ENCODE assay signal across 22 mouse cellular contexts in the genomic region with DNA sequence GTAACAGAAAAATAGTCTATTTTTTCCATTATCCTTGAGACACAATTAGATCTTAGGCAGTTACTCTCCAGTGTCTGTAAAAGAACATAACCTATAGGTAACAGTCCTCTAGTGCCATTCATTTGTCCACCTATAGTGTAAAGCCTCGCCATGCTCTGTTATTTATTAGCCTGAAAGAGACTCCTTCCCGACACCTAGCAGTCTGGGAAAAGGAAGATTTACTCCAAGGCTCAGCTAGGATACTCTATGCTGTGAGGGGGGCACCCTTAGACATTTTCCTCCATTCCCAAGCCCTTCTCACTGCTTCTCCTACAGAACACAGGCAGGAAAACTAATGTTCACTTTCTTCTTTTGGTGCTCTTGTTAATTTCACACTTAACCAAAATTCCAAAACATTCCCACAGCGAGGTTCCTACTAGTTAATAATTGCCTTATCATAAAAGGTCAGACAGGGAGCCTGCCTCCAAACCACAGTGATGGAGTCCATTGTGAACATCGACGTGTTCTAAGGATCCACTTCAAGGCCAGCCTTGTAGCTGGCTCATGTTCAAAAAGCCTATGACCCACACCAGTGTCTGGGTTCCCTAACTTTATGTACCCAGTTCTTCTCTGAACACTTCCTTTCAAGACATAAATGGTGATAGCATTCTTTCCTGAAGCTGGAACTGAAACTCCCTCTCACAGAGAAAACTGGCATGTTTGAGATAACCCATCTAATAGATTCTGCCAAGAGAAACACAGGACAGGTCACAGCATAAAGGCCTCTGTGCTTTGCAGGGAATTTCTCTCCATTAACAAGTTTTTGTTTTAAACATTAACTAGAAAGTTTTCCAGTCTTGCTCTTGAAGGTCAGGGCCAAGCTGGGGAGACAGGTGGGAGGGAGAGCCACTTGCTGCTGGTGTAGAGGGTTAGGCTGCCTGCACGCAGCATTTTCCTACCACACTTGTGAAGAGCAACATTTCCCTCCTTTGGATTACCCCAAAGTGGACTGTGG. TPM values are rescaled to one million over a fixed set of nuclear protein-coding genes. Genes with fewer than 3 reads are reported as not detected.
DNase-seq lines count a peak whose midpoint lies in the region; ATAC-seq and TF ChIP-seq lines count a peak whose summit lies in the region.
"Had no signal": no experiment of that assay in that cellular context is flagged by ENCODE, and none has a peak within 500 bp of the region (broad histone marks: within the 10 kb centered on the region; RNA-seq: fewer than 3 reads in every experiment).

No protein-coding gene starts in this region.

- H3K4me1 ChIP-seq in lung, embryonic 14.5 days (ENCODE audit: insufficient read depth), result no peaks in the 10 kb centered on the region
- H3K4me1 ChIP-seq in lung, postnatal 0 days (ENCODE audit: insufficient read depth, low read depth, low read length), result no peaks in the 10 kb centered on the region
- H3K4me1 ChIP-seq in kidney, embryonic 15.5 days, result 0 out of 2 replicates have a peak, but pooled peaks cover 3% of the 10 kb centered on the region
- H3K4me1 ChIP-seq: hindbrain, embryonic 10.5 days; liver, embryonic 13.5 days had no signal

- H3K36me3 ChIP-seq in lung, embryonic 14.5 days (ENCODE audit: insufficient read depth), result no peaks in the 10 kb centered on the region
- no peaks in the 10 kb centered on the region for H3K36me3 ChIP-seq in lung, postnatal 0 days (ENCODE audit: insufficient read depth, low read length)
- H3K36me3 ChIP-seq in kidney, embryonic 15.5 days, result no peaks in the 10 kb centered on the region
- H3K36me3 ChIP-seq: hindbrain, embryonic 10.5 days; liver, embryonic 13.5 days had no signal

- no peaks in the 10 kb centered on the region for H3K9me3 ChIP-seq in lung, embryonic 14.5 days (ENCODE audit: low read depth, low read length)
- H3K9me3 ChIP-seq in lung, postnatal 0 days (ENCODE audit: low read length), result no peaks in the 10 kb centered on the region
- H3K9me3 ChIP-seq in kidney, embryonic 15.5 days (replicated peaks), result no peaks in the 10 kb centered on the region
- H3K9me3 ChIP-seq: hindbrain, embryonic 10.5 days; liver, embryonic 13.5 days had no signal

- intact Hi-C loops in left cerebral cortex, adult 2 months (cut with DNase I), result no loop called here

- ATAC-seq in lung, embryonic 14.5 days (ENCODE audit: insufficient read depth), result no peak; the same call in 1 of the 2 replicates
- no peak for ATAC-seq in lung, postnatal 0 days
- peak; percentile 85 for ATAC-seq in kidney, embryonic 15.5 days (replicated peaks; ENCODE audit: low FRiP score)
- ATAC-seq: forebrain, postnatal 0 days; hindbrain, postnatal 0 days had no signal

- WGBS in lung, embryonic 14.5 days, result 52% methylated on average over 6 of the region's 6 CpGs
- WGBS in lung, postnatal 0 days, result 37% methylated on average over 6 of the region's 6 CpGs
- 46% methylated on average over 6 of the region's 6 CpGs for WGBS in kidney, embryonic 15.5 days

- H3K27ac ChIP-seq in lung, embryonic 14.5 days (ENCODE audit: low read depth), result peak overlapping the region; percentile 46
- no peak overlapping the region for H3K27ac ChIP-seq in lung, postnatal 0 days (ENCODE audit: low read length)
- peak overlapping the region; percentile 89 for H3K27ac ChIP-seq in kidney, embryonic 15.5 days
- no peak overlapping the region for H3K27ac ChIP-seq in left cerebral cortex, adult 2 months
- H3K27ac ChIP-seq: hindbrain, embryonic 10.5 days; hindbrain, postnatal 0 days; liver, embryonic 13.5 days had no signal

- H3K4me2 ChIP-seq in lung, embryonic 14.5 days, result no peak overlapping the region
- no peak overlapping the region for H3K4me2 ChIP-seq in lung, postnatal 0 days (replicated peaks; ENCODE audit: low read depth, low read length)
- no peak overlapping the region for H3K4me2 ChIP-seq in kidney, embryonic 15.5 days
- H3K4me2 ChIP-seq: liver, embryonic 13.5 days had no signal

- H3K4me3 ChIP-seq in lung, embryonic 14.5 days (ENCODE audit: low read depth, low read length), result no peak overlapping the region
- H3K4me3 ChIP-seq in lung, postnatal 0 days (ENCODE audit: low read depth, low read length), result no peak overlapping the region
- H3K4me3 ChIP-seq in kidney, embryonic 15.5 days (replicated peaks), result no peak overlapping the region
- no peak overlapping the region for H3K4me3 ChIP-seq in left cerebral cortex, adult 2 months
- H3K4me3 ChIP-seq: hindbrain, embryonic 10.5 days; liver, embryonic 13.5 days had no signal

- H3K9ac ChIP-seq in lung, embryonic 14.5 days, result no peak overlapping the region
- H3K9ac ChIP-seq in lung, postnatal 0 days (replicated peaks; ENCODE audit: low read depth), result no peak overlapping the region
- H3K9ac ChIP-seq in kidney, embryonic 15.5 days, result no peak overlapping the region
- H3K9ac ChIP-seq: forebrain, postnatal 0 days; liver, embryonic 13.5 days had no signal

- TF ChIP-seq EP300 in lung, postnatal 0 days (IDR thresholded peaks at IDR 0.05), result no peak

- DNase-seq in lung, embryonic 14.5 days, result peak; percentile 19
- DNase-seq in lung, postnatal 0 days (ENCODE audit: low spot score), result no peak
- DNase-seq in kidney, adult 18-20 months, result peak; percentile 69
- peak; percentile 35 to 60 for DNase-seq in kidney, postnatal 4 days
- DNase-seq in gastrocnemius, postnatal 4 days (ENCODE audit: low spot score in 2 of 2), result no peak
- DNase-seq in left cerebral cortex, adult 2 months (ENCODE audit: extremely low spot score in 1 of 2, low spot score in 2 of 2), result no peak
- DNase-seq: adrenal gland, adult 8-10 months; cerebellum, postnatal 10 days; embryo, embryonic 11 days; forebrain, postnatal 0 days; gastrocnemius, postnatal 36 days; layer of hippocampus, postnatal 36 days; liver, embryonic 13.5 days; lung, postnatal 14 days; thymus, postnatal 25 days had no signal

- H3K27me3 ChIP-seq in lung, embryonic 14.5 days (ENCODE audit: insufficient read depth, low read length), result no peaks in the 10 kb centered on the region
- no peaks in the 10 kb centered on the region for H3K27me3 ChIP-seq in lung, postnatal 0 days (replicated peaks; ENCODE audit: insufficient read depth, low read length)
- no peaks in the 10 kb centered on the region for H3K27me3 ChIP-seq in kidney, embryonic 15.5 days
- H3K27me3 ChIP-seq: liver, embryonic 13.5 days had no signal

- TF ChIP-seq CTCF in lung, embryonic 14.5 days (IDR thresholded peaks at IDR 0.05; ENCODE audit: low read depth), result no peak
- TF ChIP-seq CTCF in lung, postnatal 0 days (IDR thresholded peaks at IDR 0.05), result no peak
- TF ChIP-seq CTCF in left cerebral cortex, adult 2 months (IDR thresholded peaks at IDR 0.05), result no peak

RNA-seq across cellular contexts. Expression of gene Pkhd1, which starts 35.9 kb away (rescaled TPM):
- 0.67 and 0.78 TPM in 2 replicates for polyA plus RNA-seq in lung, embryonic 14.5 days (2014; fragmentation: Nextera tagmentation; extraction: Ambion mirVana)
- polyA plus RNA-seq in lung, postnatal 0 days (2015; fragmentation: Nextera tagmentation; extraction: Ambion mirVana), result 0.33 and 0.40 TPM in 2 replicates
- polyA plus RNA-seq in kidney, embryonic 15.5 days (2015; fragmentation: Nextera tagmentation; extraction: Ambion mirVana), result 5.5 and 6.4 TPM in 2 replicates
- 1 to 10 TPM; 1.0 to 1.3 TPM for total RNA-seq in gastrocnemius, postnatal 4 days (2021)
- total RNA-seq in left cerebral cortex, adult 2 months (2021), result under 1 TPM in 1 of 2 experiments, not detected in 1; 0.09 TPM
- total RNA-seq: hindbrain, postnatal 0 days; layer of hippocampus, postnatal 36 days; megakaryocyte-erythroid progenitor cell, adult 5-6 weeks had no signal
- polyA plus RNA-seq: C2C12; heart, embryonic 16.5 days; hindbrain, embryonic 10.5 days; midbrain, postnatal 0 days had no signal

Comparison
In these comparisons a context has a peak if more than half of its experiments do, and no peak if none do; other contexts are left out.
1. DNase-seq: peak in lung, embryonic 14.5 days (single experiment), kidney, adult 18-20 months (single experiment) and kidney, postnatal 4 days (2 of 2); none in lung, postnatal 0 days (single experiment), gastrocnemius, postnatal 4 days (0 of 2) and left cerebral cortex, adult 2 months (0 of 2).
2. H3K27ac ChIP-seq: peak in lung, embryonic 14.5 days (single experiment) and kidney, embryonic 15.5 days (single experiment); none in lung, postnatal 0 days (single experiment) and left cerebral cortex, adult 2 months (single experiment).